Mouse (Mus musculus): ENCODE data around the gene Olfr693. TPM values are rescaled to one million over a fixed set of nuclear protein-coding genes. Genes with fewer than 3 reads are reported as not detected.
"Not testable (repeated sequence)": the region's sequence is repeated elsewhere in the genome, so short reads cannot be mapped to it uniquely, and the experiment has no call there.

The Olfr693 gene
- 0.05 TPM in 1 of 2 replicates, not detected in the other for polyA plus RNA-seq (2015; fragmentation: Nextera tagmentation; extraction: Ambion mirVana)

GRCm38 (mm10) chr7:106680484-106680883 is at the start of gene Olfr693:
Gene Olfr693 (minus strand): TSS chr7:106680584.
- ATAC-seq (ENCODE audit: low FRiP score, low read depth) = no peak
- Histone ChIP-seq H3K4me2 (no peak within 1 kb of the TSS), H3K9ac (no peak within 1 kb of the TSS), H3K36me3 (no peaks in the 10 kb centered on the region), H3K4me1 (replicated peaks) (no peaks in the 10 kb centered on the region), H3K9me3 (no peaks in the 10 kb centered on the region), H3K4me3 (no peak within 1 kb of the TSS), H3K27ac (replicated peaks) (no peak within 1 kb of the TSS), H3K27me3 (no peaks in the 10 kb centered on the region)

- not testable (repeated sequence) for H3K9me3 ChIP-seq; H3K4me1 ChIP-seq (replicated peaks); H3K36me3 ChIP-seq; H3K27me3 ChIP-seq; H3K9ac ChIP-seq; H3K4me2 ChIP-seq; H3K27ac ChIP-seq (replicated peaks); H3K4me3 ChIP-seq; ATAC-seq (ENCODE audit: low FRiP score, low read depth)
- WGBS = 93% methylated on average over 2 of the region's 2 CpGs
Measured at GRCm38 (mm10) chr7:106725654-106726053, 45.3 kb upstream of the Olfr693 start.

GRCm38 (mm10) chr7:106716296-106716695 is 35.9 kb upstream of the Olfr693 start, which contains the start of gene Olfr695:
Gene Olfr695 (minus strand): TSS chr7:106716396.
- Histone ChIP-seq H3K36me3 (no peaks in the 10 kb centered on the region), H3K9ac (no peak within 1 kb of the TSS), H3K27me3 (no peaks in the 10 kb centered on the region), H3K4me3 (no peak within 1 kb of the TSS), H3K27ac (replicated peaks) (no peak within 1 kb of the TSS), H3K4me2 (no peak within 1 kb of the TSS), H3K4me1 (replicated peaks) (no peaks in the 10 kb centered on the region), H3K9me3 (no peaks in the 10 kb centered on the region)
- ATAC-seq (ENCODE audit: low FRiP score, low read depth) = no peak

- WGBS = 90% methylated on average over 6 of the region's 6 CpGs
- H3K9me3 ChIP-seq = no peaks in the 10 kb centered on the region
- H3K4me3 ChIP-seq = no peak overlapping the region
- no peaks in the 10 kb centered on the region for H3K4me1 ChIP-seq (replicated peaks)
- H3K36me3 ChIP-seq = no peaks in the 10 kb centered on the region
- H3K27me3 ChIP-seq = no peaks in the 10 kb centered on the region
- H3K4me2 ChIP-seq = no peak overlapping the region
- ATAC-seq (ENCODE audit: low FRiP score, low read depth) = no peak
- H3K9ac ChIP-seq = no peak overlapping the region
- no peak overlapping the region for H3K27ac ChIP-seq (replicated peaks)
Measured at GRCm38 (mm10) chr7:106711463-106711862, 31.1 kb upstream of the Olfr693 start.

- not testable (repeated sequence) for H3K27ac ChIP-seq (replicated peaks); H3K9ac ChIP-seq; ATAC-seq (ENCODE audit: low FRiP score, low read depth); H3K27me3 ChIP-seq; H3K4me1 ChIP-seq (replicated peaks); H3K4me2 ChIP-seq; H3K9me3 ChIP-seq; H3K36me3 ChIP-seq; H3K4me3 ChIP-seq
- WGBS = 90% methylated on average over 10 of the region's 10 CpGs
Measured at GRCm38 (mm10) chr7:106707705-106708104, 27.3 kb upstream of the Olfr693 start.

GRCm38 (mm10) chr7:106696891-106697290 is 16.5 kb upstream of the Olfr693 start:
- Histone ChIP-seq H3K4me1 (replicated peaks) (no peaks in the 10 kb centered on the region), H3K27me3 (no peaks in the 10 kb centered on the region), H3K9ac (no peak overlapping the region), H3K4me3 (no peak overlapping the region), H3K4me2 (no peak overlapping the region), H3K27ac (replicated peaks) (no peak overlapping the region), H3K9me3 (no peaks in the 10 kb centered on the region), H3K36me3 (no peaks in the 10 kb centered on the region)
- ATAC-seq (ENCODE audit: low FRiP score, low read depth) = no peak
- WGBS = 79% methylated on average over 1 of the region's 1 CpGs

GRCm38 (mm10) chr7:106692976-106693375 is 12.6 kb upstream of the Olfr693 start:
- Histone ChIP-seq H3K9ac (no peak overlapping the region), H3K4me3 (no peak overlapping the region), H3K36me3 (no peaks in the 10 kb centered on the region), H3K4me2 (no peak overlapping the region), H3K27me3 (no peaks in the 10 kb centered on the region), H3K4me1 (replicated peaks) (no peaks in the 10 kb centered on the region), H3K27ac (replicated peaks) (no peak overlapping the region), H3K9me3 (no peaks in the 10 kb centered on the region)
- WGBS = 85% methylated on average over 3 of the region's 3 CpGs
- ATAC-seq (ENCODE audit: low FRiP score, low read depth) = no peak

- Histone ChIP-seq H3K36me3 (no peaks in the 10 kb centered on the region), H3K4me1 (replicated peaks) (no peaks in the 10 kb centered on the region), H3K27ac (replicated peaks) (no peak within 1 kb of the TSS), H3K9ac (no peak within 1 kb of the TSS), H3K27me3 (no peaks in the 10 kb centered on the region), H3K9me3 (no peaks in the 10 kb centered on the region), H3K4me3 (no peak within 1 kb of the TSS), H3K4me2 (no peak within 1 kb of the TSS)
- ATAC-seq (ENCODE audit: low FRiP score, low read depth) = no peak
- WGBS = 92% methylated on average over 1 of the region's 1 CpGs
Measured at GRCm38 (mm10) chr7:106691714-106692113, 11.3 kb upstream of the Olfr693 start, which contains the start of gene Olfr694. Gene Olfr694 (minus strand): TSS chr7:106691814.

- Histone ChIP-seq H3K9me3 (no peaks in the 10 kb centered on the region), H3K4me1 (replicated peaks) (no peaks in the 10 kb centered on the region), H3K4me3 (no peak overlapping the region), H3K27me3 (no peaks in the 10 kb centered on the region), H3K36me3 (no peaks in the 10 kb centered on the region), H3K9ac (no peak overlapping the region), H3K4me2 (no peak overlapping the region), H3K27ac (replicated peaks) (no peak overlapping the region)
- 88% methylated on average over 2 of the region's 2 CpGs for WGBS
- no peak for ATAC-seq (ENCODE audit: low FRiP score, low read depth)
Measured at GRCm38 (mm10) chr7:106685382-106685781, 5.0 kb upstream of the Olfr693 start.

GRCm38 (mm10) chr7:106652344-106652652 is 28.1 kb downstream of the Olfr693 start:
- Histone ChIP-seq H3K4me2 (no peak overlapping the region), H3K4me3 (no peak overlapping the region), H3K27me3 (no peaks in the 10 kb centered on the region), H3K4me1 (replicated peaks) (no peaks in the 10 kb centered on the region), H3K36me3 (no peaks in the 10 kb centered on the region), H3K27ac (replicated peaks) (no peak overlapping the region), H3K9ac (no peak overlapping the region), H3K9me3 (no peaks in the 10 kb centered on the region)
- ATAC-seq (ENCODE audit: low FRiP score, low read depth) = no peak

GRCm38 (mm10) chr7:106651555-106652343 is 28.6 kb downstream of the Olfr693 start:
- Histone ChIP-seq H3K27me3 (no peaks in the 10 kb centered on the region), H3K36me3 (no peaks in the 10 kb centered on the region), H3K4me3 (no peak overlapping the region), H3K4me1 (replicated peaks) (no peaks in the 10 kb centered on the region), H3K9me3 (no peaks in the 10 kb centered on the region), H3K27ac (replicated peaks) (no peak overlapping the region), H3K9ac (no peak overlapping the region), H3K4me2 (no peak overlapping the region)
- no peak for ATAC-seq (ENCODE audit: low FRiP score, low read depth)

GRCm38 (mm10) chr7:106649774-106650173 is 30.6 kb downstream of the Olfr693 start:
- Histone ChIP-seq H3K9me3 (no peaks in the 10 kb centered on the region), H3K4me1 (replicated peaks) (no peaks in the 10 kb centered on the region)
- 73% methylated on average over 1 of the region's 1 CpGs for WGBS

GRCm38 (mm10) chr7:106645261-106645660 is 35.1 kb downstream of the Olfr693 start:
- Histone ChIP-seq H3K4me3 (no peak overlapping the region), H3K9ac (no peak overlapping the region), H3K27ac (replicated peaks) (no peak overlapping the region), H3K4me2 (no peak overlapping the region), H3K36me3 (no peaks in the 10 kb centered on the region), H3K9me3 (no peaks in the 10 kb centered on the region), H3K4me1 (replicated peaks) (no peaks in the 10 kb centered on the region), H3K27me3 (no peaks in the 10 kb centered on the region)
- 62% methylated on average over 1 of the region's 1 CpGs for WGBS
- no peak for ATAC-seq (ENCODE audit: low FRiP score, low read depth)

More at GRCm38 (mm10) chr7:106649774-106650173, 30.6 kb downstream of the Olfr693 start:
- Histone ChIP-seq H3K9ac (no peak overlapping the region), H3K27me3 (no peaks in the 10 kb centered on the region), H3K4me2 (no peak overlapping the region), H3K4me3 (no peak overlapping the region), H3K36me3 (no peaks in the 10 kb centered on the region), H3K27ac (replicated peaks) (no peak overlapping the region)
- ATAC-seq (ENCODE audit: low FRiP score, low read depth) = no peak
